Mouse (Mus musculus) small intestine, adult 2 months (tissue): ENCODE results near the gene Nfya. TPM values are rescaled to one million over a fixed set of nuclear protein-coding genes. Genes with fewer than 3 reads are reported as not detected.
"Not testable (repeated sequence)": the region's sequence is repeated elsewhere in the genome, so short reads cannot be mapped to it uniquely, and the experiment has no call there.

Experiments used
- H3K27ac ChIP-seq: fragments of 200-500 bp; 2 replicates; pipeline ENCODE4 v1.5.1; 2012; ENCODE audit warnings: low read depth, low read length, control low read depth, inconsistent platforms; ENCODE audit not compliant: insufficient read depth
- H3K27me3 ChIP-seq: fragments of 200-500 bp; 2 replicates; pipeline ENCODE4 v1.6.1; 2012; ENCODE audit warnings: mild to moderate bottlenecking, moderate library complexity, low read length, inconsistent platforms; ENCODE audit not compliant: control insufficient read depth, insufficient read depth
- H3K36me3 ChIP-seq: fragments of 200-500 bp; 2 replicates; pipeline ENCODE4 v1.6.1; 2012; ENCODE audit warnings: mild to moderate bottlenecking, low read length, control low read depth, inconsistent platforms; ENCODE audit not compliant: control insufficient read depth, insufficient read depth
- H3K4me1 ChIP-seq: fragments of 200-500 bp; 2 replicates; pipeline ENCODE4 v1.6.1; 2012; ENCODE audit warnings: low read length, inconsistent platforms, mixed read lengths; ENCODE audit not compliant: control insufficient read depth, insufficient read depth, insufficient read length
- H3K4me3 ChIP-seq: fragments of 200-500 bp; 2 replicates; pipeline ENCODE4 v1.5.1; 2012; ENCODE audit warnings: low read depth, mild to moderate bottlenecking, control low read depth, inconsistent platforms, low read length, moderate library complexity
- CTCF ChIP-seq: fragments of 200-500 bp; IDR thresholded peaks from 2 replicates; pipeline ENCODE4 v1.5.1; 2012; ENCODE audit warnings: low read depth, mild to moderate bottlenecking, control low read depth, inconsistent platforms, low read length, moderate library complexity, mixed read lengths; ENCODE audit not compliant: insufficient replicate concordance, insufficient read length; ENCODE audit errors: extremely low read depth
- POLR2A ChIP-seq: fragments of 200-500 bp; IDR thresholded peaks from 2 replicates; pipeline ENCODE4 v1.6.1; 2012; ENCODE audit warnings: low read depth, mild to moderate bottlenecking, control low read depth, inconsistent platforms, low read length, moderate library complexity
- WGBS: fragments of 180-500 bp; shearing (Covaris S2); methylation state at CpG from one replicate; pipeline ENCODE4 v1.1.7; 2018; 5-methylcytosine and 5-hydroxymethylcytosine counted together
- polyA plus RNA-seq: library from polyadenylated mRNA; depleted of rRNA; stranded (reverse); fragments of >200 nt; gene quantifications from 2 replicates; pipeline ENCODE4 v1.2.3, GENCODE M21; 2012

Gene Nfya
- polyA plus RNA-seq, 1 experiment = 36.2 TPM

- WGBS = 47% methylated on average over 2 of the region's 2 CpGs
- H3K4me3 ChIP-seq = no peak overlapping the region
- no peaks in the 10 kb centered on the region for H3K36me3 ChIP-seq
- no peak for TF ChIP-seq CTCF
- no peak for TF ChIP-seq POLR2A
- H3K27ac ChIP-seq = no peak overlapping the region
- no peaks in the 10 kb centered on the region for H3K27me3 ChIP-seq
- H3K4me1 ChIP-seq = no peaks in the 10 kb centered on the region
Measured at GRCm38 (mm10) chr17:48357892-48358291, 51.8 kb downstream of the Nfya start.

GRCm38 (mm10) chr17:48355822-48356221, 53.9 kb downstream of the Nfya start:
- Histone ChIP-seq H3K4me3 (no peak overlapping the region), H3K27ac (no peak overlapping the region), H3K36me3 (no peaks in the 10 kb centered on the region), H3K27me3 (no peaks in the 10 kb centered on the region), H3K4me1 (no peaks in the 10 kb centered on the region)
- WGBS = 65% methylated on average over 3 of the region's 3 CpGs
- TF ChIP-seq POLR2A (no peak), CTCF (no peak)

GRCm38 (mm10) chr17:48352976-48353375, 56.7 kb downstream of the Nfya start:
- H3K4me1 ChIP-seq, H3K27ac ChIP-seq, H3K36me3 ChIP-seq, H3K4me3 ChIP-seq, H3K27me3 ChIP-seq: not testable (repeated sequence)
- 80% methylated on average over 7 of the region's 7 CpGs for WGBS

- no peak overlapping the region for H3K27ac ChIP-seq
- TF ChIP-seq CTCF = no peak
- no peak for TF ChIP-seq POLR2A
- H3K27me3 ChIP-seq = no peaks in the 10 kb centered on the region
- no peak overlapping the region for H3K4me3 ChIP-seq
- H3K4me1 ChIP-seq = peaks cover 3% of the 10 kb centered on the region; the same call in 1 of the 2 replicates
- 84% methylated on average over 5 of the region's 5 CpGs for WGBS
- no peaks in the 10 kb centered on the region for H3K36me3 ChIP-seq
Measured at GRCm38 (mm10) chr17:48350681-48351193, 59.0 kb downstream of the Nfya start.

- Histone ChIP-seq H3K36me3 (no peaks in the 10 kb centered on the region), H3K4me3 (no peak overlapping the region), H3K27me3 (no peaks in the 10 kb centered on the region), H3K27ac (no peak overlapping the region), H3K4me1 (peaks cover 3% of the 10 kb centered on the region; the same call in 1 of the 2 replicates)
- WGBS = 69% methylated on average over 2 of the region's 2 CpGs
- TF ChIP-seq CTCF (no peak), POLR2A (no peak)
Measured at GRCm38 (mm10) chr17:48347287-48347686, 62.4 kb downstream of the Nfya start.

- no peaks in the 10 kb centered on the region for H3K36me3 ChIP-seq
- 68% methylated on average over 4 of the region's 4 CpGs for WGBS
- no peak overlapping the region for H3K4me3 ChIP-seq
- peaks cover 3% of the 10 kb centered on the region; the same call in 1 of the 2 replicates for H3K4me1 ChIP-seq
- no peak for TF ChIP-seq CTCF
- TF ChIP-seq POLR2A = no peak
- no peak overlapping the region for H3K27ac ChIP-seq
- H3K27me3 ChIP-seq = no peaks in the 10 kb centered on the region
Measured at GRCm38 (mm10) chr17:48346834-48347233, 62.9 kb downstream of the Nfya start.

- TF ChIP-seq CTCF (no peak), POLR2A (no peak)
- H3K4me1 ChIP-seq = peaks cover 3% of the 10 kb centered on the region; the same call in 1 of the 2 replicates
- H3K4me3 ChIP-seq = no peak within 1 kb of the TSS
- H3K27me3 ChIP-seq = no peaks in the 10 kb centered on the region
- H3K27ac ChIP-seq = no peak within 1 kb of the TSS
- no peaks in the 10 kb centered on the region for H3K36me3 ChIP-seq
- WGBS = 66% methylated on average over 5 of the region's 5 CpGs
Measured at GRCm38 (mm10) chr17:48346231-48346630, 63.5 kb downstream of the Nfya start, which contains the start of gene Trem2. Gene Trem2, plus strand, starts transcription at chr17:48346401.

- no peak for TF ChIP-seq POLR2A
- no peak for TF ChIP-seq CTCF
- Histone ChIP-seq H3K4me3 (no peak overlapping the region), H3K4me1 (peaks cover 3% of the 10 kb centered on the region; the same call in 1 of the 2 replicates), H3K27ac (no peak overlapping the region), H3K27me3 (no peaks in the 10 kb centered on the region), H3K36me3 (no peaks in the 10 kb centered on the region)
- 50% methylated on average over 4 of the region's 4 CpGs for WGBS
Measured at GRCm38 (mm10) chr17:48345824-48346223, 63.9 kb downstream of the Nfya start.
